Mouse (Mus musculus): Measurements from ENCODE around the gene Actr3. TPM values are rescaled to one million over a fixed set of nuclear protein-coding genes. Genes with fewer than 3 reads are reported as not detected.

Gene Actr3
- polyA plus RNA-seq, 1 experiment from 2014 or later: 271 TPM

DNA sequence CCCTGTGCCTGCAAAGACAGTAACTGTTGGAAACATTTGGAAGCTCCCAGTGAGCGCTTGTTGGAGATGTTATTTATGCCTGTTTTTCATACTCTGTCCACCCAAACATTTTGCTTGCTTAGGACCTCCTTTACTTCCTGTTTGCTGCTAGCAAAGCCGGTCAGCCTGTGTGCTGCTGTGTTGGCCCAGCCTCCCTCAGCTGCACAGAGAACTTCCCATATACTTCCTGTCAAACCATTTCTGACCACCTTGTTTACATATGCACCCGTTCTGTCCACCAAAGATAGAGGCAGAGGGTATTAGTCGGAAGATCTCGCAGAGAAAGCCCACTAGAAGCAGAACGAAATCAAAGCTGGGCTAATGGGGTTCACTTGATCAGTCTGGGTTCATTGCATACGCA is 6.2 kb upstream of the Actr3 start:
- Histone ChIP-seq H3K9ac (ENCODE audit: low read length) (no peak overlapping the region), H3K4me1 (ENCODE audit: control insufficient read depth, insufficient read depth, low read length) (no peaks in the 10 kb centered on the region), H3K27me3 (ENCODE audit: control insufficient read depth, insufficient read depth, low read length) (no peaks in the 10 kb centered on the region), H3K4me2 (no peak overlapping the region), H3K27ac (ENCODE audit: low read depth, low read length) (no peak overlapping the region), H3K4me3 (ENCODE audit: low read depth, low read length) (no peak overlapping the region), H3K9me3 (ENCODE audit: control insufficient read depth, low read length) (no peaks in the 10 kb centered on the region), H3K36me3 (ENCODE audit: control insufficient read depth, insufficient read depth, low read length) (no peaks in the 10 kb centered on the region)
- ATAC-seq (ENCODE audit: low FRiP score): no peak
- 83% methylated on average over 7 of the region's 7 CpGs for WGBS
- peak; percentile 8 for DNase-seq (ENCODE audit: low spot score, missing footprints)

DNA sequence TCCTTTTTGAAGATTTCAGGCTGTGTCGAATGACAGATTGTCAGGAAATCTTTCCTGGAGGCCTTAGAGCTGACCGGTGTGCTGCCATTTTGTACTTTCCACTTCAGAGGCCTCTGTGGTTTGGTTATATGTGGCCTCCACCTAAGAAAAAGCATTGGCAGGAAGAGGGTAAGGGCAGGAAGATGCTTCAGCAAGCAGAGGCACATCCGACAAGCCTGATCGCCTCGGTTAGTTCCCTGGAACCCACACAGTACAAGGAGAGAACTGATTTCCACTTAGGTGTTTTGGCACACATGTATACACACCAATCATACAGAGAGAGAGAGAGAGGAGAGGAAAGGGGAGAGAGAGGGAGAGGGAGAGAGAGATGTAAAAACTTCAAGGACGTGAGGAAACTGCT is 5.7 kb upstream of the Actr3 start:
- H3K27me3 ChIP-seq (ENCODE audit: control insufficient read depth, insufficient read depth, low read length): no peaks in the 10 kb centered on the region
- no peak overlapping the region for H3K4me2 ChIP-seq
- DNase-seq (ENCODE audit: low spot score, missing footprints) (peak; percentile 12), ATAC-seq (ENCODE audit: low FRiP score) (no peak)
- no peak overlapping the region for H3K9ac ChIP-seq (ENCODE audit: low read length)
- no peaks in the 10 kb centered on the region for H3K9me3 ChIP-seq (ENCODE audit: control insufficient read depth, low read length)
- H3K4me1 ChIP-seq (ENCODE audit: control insufficient read depth, insufficient read depth, low read length): no peaks in the 10 kb centered on the region
- H3K36me3 ChIP-seq (ENCODE audit: control insufficient read depth, insufficient read depth, low read length): no peaks in the 10 kb centered on the region
- H3K4me3 ChIP-seq (ENCODE audit: low read depth, low read length): no peak overlapping the region
- no peak overlapping the region for H3K27ac ChIP-seq (ENCODE audit: low read depth, low read length)
- WGBS: 91% methylated on average over 6 of the region's 6 CpGs

- Histone ChIP-seq H3K27me3 (ENCODE audit: control insufficient read depth, insufficient read depth, low read length) (no peaks in the 10 kb centered on the region), H3K9ac (ENCODE audit: low read length) (no peak overlapping the region), H3K36me3 (ENCODE audit: control insufficient read depth, insufficient read depth, low read length) (no peaks in the 10 kb centered on the region), H3K4me3 (ENCODE audit: low read depth, low read length) (no peak overlapping the region), H3K4me2 (no peak overlapping the region), H3K9me3 (ENCODE audit: control insufficient read depth, low read length) (no peaks in the 10 kb centered on the region), H3K27ac (ENCODE audit: low read depth, low read length) (no peak overlapping the region), H3K4me1 (ENCODE audit: control insufficient read depth, insufficient read depth, low read length) (no peaks in the 10 kb centered on the region)
- ATAC-seq (ENCODE audit: low FRiP score) (no peak), DNase-seq (ENCODE audit: low spot score, missing footprints) (peak; percentile 39)
- WGBS: 88% methylated on average over 3 of the region's 3 CpGs
These were observed 4.0 kb upstream of the Actr3 start for GRCm38 (mm10) chr1:125439556-125439955.

DNA sequence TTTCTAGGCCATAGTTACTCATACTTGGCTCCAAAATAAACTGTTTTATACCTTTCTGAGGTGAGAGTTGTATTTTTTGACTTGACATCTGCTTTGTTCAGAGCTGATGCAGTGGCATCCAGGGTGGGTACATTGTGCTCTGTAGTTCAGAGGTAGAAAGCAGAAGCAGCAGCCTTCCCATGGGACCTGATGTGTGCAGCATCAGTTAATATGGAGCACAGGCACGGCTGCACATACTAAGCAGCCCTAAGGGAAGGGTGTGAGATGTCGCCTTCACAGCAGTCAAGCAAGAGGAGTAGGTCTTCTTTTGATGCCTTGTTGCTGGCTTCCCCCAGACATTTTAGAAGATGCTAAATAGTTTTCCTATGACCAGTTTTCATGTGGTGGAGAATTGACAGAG is 3.3 kb upstream of the Actr3 start:
- Histone ChIP-seq H3K9ac (ENCODE audit: low read length) (no peak overlapping the region), H3K4me3 (ENCODE audit: low read depth, low read length) (no peak overlapping the region), H3K4me2 (no peak overlapping the region), H3K27me3 (ENCODE audit: control insufficient read depth, insufficient read depth, low read length) (no peaks in the 10 kb centered on the region), H3K36me3 (ENCODE audit: control insufficient read depth, insufficient read depth, low read length) (no peaks in the 10 kb centered on the region), H3K4me1 (ENCODE audit: control insufficient read depth, insufficient read depth, low read length) (peaks cover 4% of the 10 kb centered on the region), H3K27ac (ENCODE audit: low read depth, low read length) (no peak overlapping the region), H3K9me3 (ENCODE audit: control insufficient read depth, low read length) (no peaks in the 10 kb centered on the region)
- no peak for DNase-seq (ENCODE audit: low spot score, missing footprints)
- ATAC-seq (ENCODE audit: low FRiP score): no peak
- 96% methylated on average over 2 of the region's 2 CpGs for WGBS

DNA sequence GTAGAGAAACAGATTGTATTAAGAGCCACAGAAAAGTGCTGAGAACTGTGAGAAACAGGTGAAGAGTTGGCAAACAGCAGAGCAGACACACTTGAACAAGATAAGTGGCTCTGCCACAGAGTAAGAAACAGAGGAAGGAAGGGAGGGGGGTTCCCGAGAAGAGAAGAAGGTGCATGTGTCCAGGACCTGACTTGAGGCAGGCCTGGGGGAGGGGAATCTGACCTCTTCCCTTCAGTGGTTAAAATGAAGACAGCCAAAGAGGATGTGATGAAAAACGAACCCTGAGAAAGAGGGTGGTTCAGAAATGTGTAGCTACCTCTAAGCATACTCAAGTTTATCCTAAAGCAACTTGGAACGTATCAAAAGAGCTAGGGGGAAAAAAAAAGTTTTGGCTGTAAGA is 2.4 kb upstream of the Actr3 start:
- peaks cover 10% of the 10 kb centered on the region for H3K4me1 ChIP-seq (ENCODE audit: control insufficient read depth, insufficient read depth, low read length)
- DNase-seq (ENCODE audit: low spot score, missing footprints) (no peak), ATAC-seq (ENCODE audit: low FRiP score) (no peak)
- 62% methylated on average over 3 of the region's 3 CpGs for WGBS
- no peaks in the 10 kb centered on the region for H3K27me3 ChIP-seq (ENCODE audit: control insufficient read depth, insufficient read depth, low read length)
- H3K4me3 ChIP-seq (ENCODE audit: low read depth, low read length): no peak overlapping the region
- no peak overlapping the region for H3K9ac ChIP-seq (ENCODE audit: low read length)
- no peak overlapping the region for H3K4me2 ChIP-seq
- no peaks in the 10 kb centered on the region for H3K9me3 ChIP-seq (ENCODE audit: control insufficient read depth, low read length)
- no peaks in the 10 kb centered on the region for H3K36me3 ChIP-seq (ENCODE audit: control insufficient read depth, insufficient read depth, low read length)
- no peak overlapping the region for H3K27ac ChIP-seq (ENCODE audit: low read depth, low read length)

DNA sequence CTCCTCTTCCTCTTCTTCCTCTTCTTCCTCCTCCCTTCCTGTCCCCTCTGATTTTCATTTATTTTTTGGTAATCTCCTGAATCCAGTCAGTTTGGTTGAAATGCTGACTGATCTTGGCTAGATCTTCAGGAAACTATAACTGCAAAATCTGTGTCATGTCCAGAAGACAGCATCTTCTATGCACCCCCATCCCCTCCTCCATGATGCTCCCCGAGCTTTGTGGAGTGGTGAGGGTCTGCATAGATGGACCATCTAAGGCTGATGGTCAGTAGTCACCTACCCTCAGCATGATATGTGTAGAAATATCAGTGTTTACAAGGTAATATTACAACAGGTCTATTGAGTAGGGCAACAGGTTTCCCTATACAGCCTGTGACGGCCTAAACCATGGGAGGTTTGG is 1.6 kb upstream of the Actr3 start:
- no peaks in the 10 kb centered on the region for H3K27me3 ChIP-seq (ENCODE audit: control insufficient read depth, insufficient read depth, low read length)
- 77% methylated on average over 2 of the region's 2 CpGs for WGBS
- peaks cover 13% of the 10 kb centered on the region for H3K4me1 ChIP-seq (ENCODE audit: control insufficient read depth, insufficient read depth, low read length)
- no peaks in the 10 kb centered on the region for H3K9me3 ChIP-seq (ENCODE audit: control insufficient read depth, low read length)
- no peak overlapping the region for H3K9ac ChIP-seq (ENCODE audit: low read length)
- ATAC-seq (ENCODE audit: low FRiP score) (no peak), DNase-seq (ENCODE audit: low spot score, missing footprints) (peak; percentile 53)
- no peak overlapping the region for H3K27ac ChIP-seq (ENCODE audit: low read depth, low read length)
- no peaks in the 10 kb centered on the region for H3K36me3 ChIP-seq (ENCODE audit: control insufficient read depth, insufficient read depth, low read length)
- no peak overlapping the region for H3K4me3 ChIP-seq (ENCODE audit: low read depth, low read length)
- H3K4me2 ChIP-seq: no peak overlapping the region

DNA sequence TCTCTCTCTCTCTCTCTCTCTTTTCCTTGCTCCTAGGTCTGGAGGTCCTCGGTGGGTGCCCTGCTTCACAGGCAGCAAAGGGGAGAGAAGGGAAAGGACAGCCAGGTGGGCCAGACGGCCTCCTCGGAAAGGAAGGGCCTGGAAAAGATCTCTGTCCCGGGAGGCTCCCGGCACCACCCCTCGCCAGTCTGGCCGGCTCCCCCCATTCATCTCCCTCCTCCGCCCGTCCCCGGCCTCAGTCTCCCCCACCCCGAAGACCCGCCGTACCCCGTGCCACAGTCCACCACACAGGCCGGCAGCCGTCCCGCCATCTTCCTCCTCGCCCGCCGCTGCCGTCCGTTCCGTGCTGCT is 534 bp downstream of the Actr3 start:
- Histone ChIP-seq H3K9me3 (ENCODE audit: control insufficient read depth, low read length) (no peaks in the 10 kb centered on the region), H3K4me2 (peak overlapping the region; percentile 61), H3K36me3 (ENCODE audit: control insufficient read depth, insufficient read depth, low read length) (no peaks in the 10 kb centered on the region), H3K27me3 (ENCODE audit: control insufficient read depth, insufficient read depth, low read length) (no peaks in the 10 kb centered on the region), H3K9ac (ENCODE audit: low read length) (peak overlapping the region; percentile 91), H3K4me1 (ENCODE audit: control insufficient read depth, insufficient read depth, low read length) (peaks cover 13% of the 10 kb centered on the region), H3K4me3 (ENCODE audit: low read depth, low read length) (peak overlapping the region; percentile 74), H3K27ac (ENCODE audit: low read depth, low read length) (peak overlapping the region; percentile 95)
- DNase-seq (ENCODE audit: low spot score, missing footprints) (no peak), ATAC-seq (ENCODE audit: low FRiP score) (no peak)
- WGBS: 2% methylated on average over 19 of the region's 23 CpGs

DNA sequence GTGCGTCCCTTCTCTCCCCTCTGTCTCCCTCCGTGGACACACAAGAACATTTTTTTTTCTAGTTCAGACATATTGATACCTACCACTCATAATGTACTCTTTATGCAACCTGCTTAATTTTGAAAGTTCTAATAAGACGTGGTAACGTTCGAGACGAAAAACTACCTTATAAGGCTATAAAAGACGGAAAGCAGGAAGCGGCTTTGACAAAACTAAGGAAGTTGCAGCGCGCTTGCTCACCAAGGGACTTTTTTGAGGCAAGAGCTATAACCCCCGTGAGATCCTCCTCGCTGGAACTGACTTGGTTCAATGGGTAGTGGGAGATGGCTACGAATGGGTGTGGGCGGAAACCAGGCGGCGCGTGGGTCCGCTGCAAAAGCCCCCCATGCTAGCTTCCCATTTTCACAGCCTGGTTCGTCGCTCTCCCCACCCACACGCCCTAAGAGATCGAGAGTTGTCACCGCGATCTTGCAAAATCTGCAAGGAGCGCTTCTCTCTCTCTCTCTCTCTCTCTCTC is 984 bp downstream of the Actr3 start:
- WGBS: under 1% methylated on average over 25 of the region's 25 CpGs

GRCm38 (mm10) chr1:125431286-125431685 is 4.2 kb downstream of the Actr3 start:
- Histone ChIP-seq H3K27me3 (ENCODE audit: control insufficient read depth, insufficient read depth, low read length) (no peaks in the 10 kb centered on the region), H3K4me1 (ENCODE audit: control insufficient read depth, insufficient read depth, low read length) (peaks cover 13% of the 10 kb centered on the region), H3K36me3 (ENCODE audit: control insufficient read depth, insufficient read depth, low read length) (no peaks in the 10 kb centered on the region), H3K4me3 (ENCODE audit: low read depth, low read length) (no peak overlapping the region), H3K9ac (ENCODE audit: low read length) (no peak overlapping the region), H3K9me3 (ENCODE audit: control insufficient read depth, low read length) (no peaks in the 10 kb centered on the region), H3K27ac (ENCODE audit: low read depth, low read length) (no peak overlapping the region), H3K4me2 (no peak overlapping the region)
- DNase-seq (ENCODE audit: low spot score, missing footprints) (no peak), ATAC-seq (ENCODE audit: low FRiP score) (no peak)
- WGBS: 80% methylated on average over 4 of the region's 4 CpGs

More for the DNA sequence above, 984 bp downstream of the Actr3 start:
- ATAC-seq (ENCODE audit: low FRiP score): peak; percentile 5
- H3K4me2 ChIP-seq: peak overlapping the region; percentile 61
- H3K36me3 ChIP-seq (ENCODE audit: control insufficient read depth, insufficient read depth, low read length): no peaks in the 10 kb centered on the region
- peak overlapping the region; percentile 95; the same call in 1 of the 2 replicates for H3K27ac ChIP-seq (ENCODE audit: low read depth, low read length)
- no peaks in the 10 kb centered on the region for H3K27me3 ChIP-seq (ENCODE audit: control insufficient read depth, insufficient read depth, low read length)
- DNase-seq (ENCODE audit: low spot score, missing footprints): peak; percentile 94
- H3K9ac ChIP-seq (ENCODE audit: low read length): peak overlapping the region; percentile 91
- H3K4me1 ChIP-seq (ENCODE audit: control insufficient read depth, insufficient read depth, low read length): peaks cover 13% of the 10 kb centered on the region
- peak overlapping the region; percentile 74 for H3K4me3 ChIP-seq (ENCODE audit: low read depth, low read length)
- H3K9me3 ChIP-seq (ENCODE audit: control insufficient read depth, low read length): no peaks in the 10 kb centered on the region

DNA sequence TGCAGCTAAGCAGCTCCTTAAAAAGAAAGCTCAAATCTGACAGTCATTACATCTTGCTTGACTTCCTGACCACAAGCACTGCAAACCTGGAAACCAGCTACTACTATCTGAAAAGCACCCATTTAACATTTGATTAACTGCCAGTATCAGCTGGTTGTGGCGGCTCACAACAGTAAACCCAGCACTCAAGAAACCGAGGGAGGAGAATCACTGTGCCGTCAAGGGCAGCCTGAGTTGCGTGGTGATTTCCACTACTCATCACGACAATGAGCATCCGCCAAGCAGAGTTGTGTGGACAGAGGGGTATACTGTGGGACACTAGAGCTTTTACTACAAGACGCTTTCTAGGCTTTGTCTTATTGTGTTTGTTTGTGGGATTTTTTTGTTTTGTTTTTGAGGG is 4.8 kb downstream of the Actr3 start:
- H3K9me3 ChIP-seq (ENCODE audit: control insufficient read depth, low read length): no peaks in the 10 kb centered on the region
- no peaks in the 10 kb centered on the region for H3K27me3 ChIP-seq (ENCODE audit: control insufficient read depth, insufficient read depth, low read length)
- 76% methylated on average over 7 of the region's 7 CpGs for WGBS
- ATAC-seq (ENCODE audit: low FRiP score): no peak
- no peaks in the 10 kb centered on the region for H3K36me3 ChIP-seq (ENCODE audit: control insufficient read depth, insufficient read depth, low read length)
- no peak overlapping the region for H3K27ac ChIP-seq (ENCODE audit: low read depth, low read length)
- H3K4me2 ChIP-seq: no peak overlapping the region
- DNase-seq (ENCODE audit: low spot score, missing footprints): peak; percentile 66
- peaks cover 13% of the 10 kb centered on the region for H3K4me1 ChIP-seq (ENCODE audit: control insufficient read depth, insufficient read depth, low read length)
- H3K9ac ChIP-seq (ENCODE audit: low read length): no peak overlapping the region
- H3K4me3 ChIP-seq (ENCODE audit: low read depth, low read length): no peak overlapping the region
